Mouse (Mus musculus): ENCODE data around the gene Cyth1. TPM values are rescaled to one million over a fixed set of nuclear protein-coding genes. Genes with fewer than 3 reads are reported as not detected.

The Cyth1 gene
- total and polyA plus RNA-seq, 3 experiments: 13.2 to 13.6 TPM; not detected in 1

- Histone ChIP-seq H3K4me3 (ENCODE audit: control insufficient read depth in 1 of 2, insufficient read depth in 1 of 2, low read depth in 2 of 2, low read length in 2 of 2) (no peak overlapping the region), H3K27ac (ENCODE audit: control insufficient read depth, low read depth, low read length) (no peak overlapping the region), H3K27me3 (ENCODE audit: control insufficient read depth in 1 of 2, insufficient read depth in 2 of 2, low read length in 2 of 2) (no peaks in the 10 kb centered on the region), H3K9me3 (replicated peaks; ENCODE audit: insufficient read depth, low read length) (no peaks in the 10 kb centered on the region), H3K79me2 (ENCODE audit: control insufficient read depth, insufficient read depth, low read length, poor library complexity) (no peaks in the 10 kb centered on the region), H3K9ac (ENCODE audit: control insufficient read depth, low read depth, low read length, poor library complexity, severe bottlenecking) (no peak overlapping the region), H3K36me3 (ENCODE audit: control insufficient read depth in 1 of 2, insufficient read depth in 2 of 2, low read length in 2 of 2) (peaks cover 0 to 12% of the 10 kb centered on the region in 2 experiments; a peak in 1 of 4 replicates), H3K4me1 (ENCODE audit: control insufficient read depth in 1 of 2, insufficient read depth in 2 of 2, low read length in 2 of 2) (no peaks in the 10 kb centered on the region)
- no peak for DNase-seq (ENCODE audit: low read depth, low spot score)
- no peak for TF ChIP-seq RAD21 (IDR thresholded peaks at IDR 0.05; ENCODE audit: low read depth, low read length)
- TF ChIP-seq TCF12 (IDR thresholded peaks at IDR 0.05; ENCODE audit: low read depth, low read length): no peak
- TF ChIP-seq MXI1 (IDR thresholded peaks at IDR 0.05; ENCODE audit: low read depth, low read length): no peak
- no peak for TF ChIP-seq POLR2AphosphoS2 (IDR thresholded peaks at IDR 0.05; ENCODE audit: low read length)
- no peak for TF ChIP-seq ZMIZ1 (IDR thresholded peaks at IDR 0.05; ENCODE audit: low read depth, low read length)
- no peak for TF ChIP-seq ELF1 (IDR thresholded peaks at IDR 0.05; ENCODE audit: low read depth, low read length)
- TF ChIP-seq BHLHE40 (IDR thresholded peaks at IDR 0.05; ENCODE audit: borderline replicate concordance, low read depth, low read length): no peak
- no peak for TF ChIP-seq POLR2A (IDR thresholded peaks at IDR 0.05; ENCODE audit: control insufficient read depth in 1 of 2, insufficient read depth in 1 of 2, low read depth in 1 of 2, low read length in 2 of 2, poor library complexity in 1 of 2)
- TF ChIP-seq E2F4 (IDR thresholded peaks at IDR 0.05; ENCODE audit: borderline replicate concordance, low read depth, low read length): no peak
- no peak for TF ChIP-seq KAT2A (conservative IDR thresholded peaks at IDR 0.05; ENCODE audit: low read depth, low read length)
- no peak for TF ChIP-seq NRF1 (IDR thresholded peaks at IDR 0.05; ENCODE audit: insufficient read depth, low read depth, low read length, poor library complexity, severe bottlenecking)
- no peak for TF ChIP-seq EP300 (IDR thresholded peaks at IDR 0.05; ENCODE audit: low read depth in 1 of 2, low read length in 2 of 2)
- no peak for TF ChIP-seq USF1 (IDR thresholded peaks at IDR 0.05; ENCODE audit: low read depth, low read length)
- no peak for TF ChIP-seq CHD2 (IDR thresholded peaks at IDR 0.05; ENCODE audit: low read length)
Measured at GRCm38 (mm10) chr11:118182353-118182752, 66.0 kb downstream of the Cyth1 start.

DNA sequence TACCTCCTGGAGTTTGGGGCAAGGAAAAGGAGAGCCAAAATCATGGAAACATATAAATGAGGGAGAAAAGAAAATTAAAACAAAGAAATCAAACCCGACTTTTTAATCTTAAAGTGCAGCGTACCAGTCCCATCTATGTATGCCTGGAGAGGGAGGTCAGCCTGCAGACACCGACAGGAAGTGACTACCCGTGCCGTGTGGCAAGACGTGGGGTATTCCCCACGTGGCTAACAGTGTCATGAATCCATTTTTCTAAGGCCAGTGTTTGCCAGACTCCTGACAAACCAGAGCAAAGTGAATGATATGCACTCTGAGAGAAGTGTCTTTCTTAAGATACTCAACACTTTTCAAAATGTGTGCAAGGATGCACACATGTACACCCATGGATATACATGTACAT is 68.2 kb downstream of the Cyth1 start:
- DNase-seq (ENCODE audit: low read depth, low spot score): no peak
- H3K79me2 ChIP-seq (ENCODE audit: control insufficient read depth, insufficient read depth, low read length, poor library complexity): no peaks in the 10 kb centered on the region
- no peaks in the 10 kb centered on the region for H3K27me3 ChIP-seq (ENCODE audit: control insufficient read depth in 1 of 2, insufficient read depth in 2 of 2, low read length in 2 of 2)
- no peak overlapping the region for H3K27ac ChIP-seq (ENCODE audit: control insufficient read depth, low read depth, low read length)
- H3K4me1 ChIP-seq (ENCODE audit: control insufficient read depth in 1 of 2, insufficient read depth in 2 of 2, low read length in 2 of 2): no peaks in the 10 kb centered on the region
- H3K36me3 ChIP-seq (ENCODE audit: control insufficient read depth in 1 of 2, insufficient read depth in 2 of 2, low read length in 2 of 2): peaks cover 0 to 12% of the 10 kb centered on the region in 2 experiments; a peak in 1 of 4 replicates
- H3K9ac ChIP-seq (ENCODE audit: control insufficient read depth, low read depth, low read length, poor library complexity, severe bottlenecking): no peak overlapping the region
- no peak overlapping the region for H3K4me3 ChIP-seq (ENCODE audit: control insufficient read depth in 1 of 2, insufficient read depth in 1 of 2, low read depth in 2 of 2, low read length in 2 of 2)
- no peaks in the 10 kb centered on the region for H3K9me3 ChIP-seq (replicated peaks; ENCODE audit: insufficient read depth, low read length)
- TF ChIP-seq USF1 (IDR thresholded peaks at IDR 0.05; ENCODE audit: low read depth, low read length) (no peak), EP300 (IDR thresholded peaks at IDR 0.05; ENCODE audit: low read depth in 1 of 2, low read length in 2 of 2) (no peak), E2F4 (IDR thresholded peaks at IDR 0.05; ENCODE audit: borderline replicate concordance, low read depth, low read length) (no peak), ZNF384 (IDR thresholded peaks at IDR 0.05; ENCODE audit: low read depth, low read length) (no peak), NELFE (IDR thresholded peaks at IDR 0.05; ENCODE audit: low read depth, low read length) (no peak), POLR2A (IDR thresholded peaks at IDR 0.05; ENCODE audit: control insufficient read depth in 1 of 2, insufficient read depth in 1 of 2, low read depth in 1 of 2, low read length in 2 of 2, poor library complexity in 1 of 2) (no peak), SMC3 (IDR thresholded peaks at IDR 0.05; ENCODE audit: low read depth, low read length) (no peak)

All from MEL (cell line).